Mouse (Mus musculus) stomach, embryonic 16.5 days (tissue): ENCODE results near the gene Golph3. TPM values are rescaled to one million over a fixed set of nuclear protein-coding genes. Genes with fewer than 3 reads are reported as not detected.

Experiments
- ATAC-seq: fragments of 200-750 bp; cut with Nextera tagmentation; 2 replicates; pipeline ENCODE4 v1.8.0; 2017; ENCODE audit warnings: moderate number of reproducible peaks, moderate TSS enrichment; ENCODE audit not compliant: insufficient read depth, low FRiP score
- H3K27ac ChIP-seq: fragments of 300-500 bp; sonication (generic); 2 replicates; pipeline ENCODE4 v1.5.1; 2014; ENCODE audit warnings: low read length
- H3K27me3 ChIP-seq: fragments of 300-500 bp; sonication (generic); 2 replicates; pipeline ENCODE4 v1.6.1; 2014; ENCODE audit warnings: low read length, control low read depth, mixed read lengths; ENCODE audit not compliant: control insufficient read depth, insufficient read depth
- H3K36me3 ChIP-seq: fragments of 300-500 bp; sonication (generic); 2 replicates; pipeline ENCODE4 v1.6.1; 2014; ENCODE audit warnings: low read length; ENCODE audit not compliant: control insufficient read depth, insufficient read depth
- H3K4me1 ChIP-seq: fragments of 300-500 bp; sonication (generic); 2 replicates; pipeline ENCODE4 v1.6.1; 2014; ENCODE audit warnings: low read length, control low read depth, mixed read lengths; ENCODE audit not compliant: control insufficient read depth, insufficient read depth
- H3K4me2 ChIP-seq: fragments of 300-500 bp; sonication (generic); 2 replicates; pipeline ENCODE4 v1.6.1; 2014; ENCODE audit warnings: low read depth, low read length, mixed read lengths
- H3K4me3 ChIP-seq: fragments of 300-500 bp; sonication (generic); replicated peaks from 2 replicates; pipeline ENCODE4 v1.5.1; 2014; ENCODE audit warnings: mild to moderate bottlenecking, low read length
- H3K9ac ChIP-seq: fragments of 300-500 bp; sonication (generic); 2 replicates; pipeline ENCODE4 v1.6.1; 2014; ENCODE audit warnings: low read length
- H3K9me3 ChIP-seq: fragments of 300-500 bp; sonication (generic); replicated peaks from 2 replicates; pipeline ENCODE4 v1.6.1; 2016; ENCODE audit warnings: low read length, control low read depth; ENCODE audit not compliant: control insufficient read depth
- WGBS: fragments of 180-500 bp; shearing (Covaris S2); extraction: QIAGEN DNeasy Blood & Tissue Kit; methylation state at CpG from one replicate; pipeline ENCODE4 v1.1.7; 2014; 5-methylcytosine and 5-hydroxymethylcytosine counted together
- polyA plus RNA-seq: library from polyadenylated mRNA; unstranded; fragments of >200 nt; fragmentation: Nextera tagmentation; extraction: Ambion mirVana; gene quantifications from 2 replicates; pipeline ENCODE4 v1.2.1, GENCODE M21; 2015

Gene Golph3
- polyA plus RNA-seq, 1 experiment from 2014 or later: 73.8 TPM

DNA sequence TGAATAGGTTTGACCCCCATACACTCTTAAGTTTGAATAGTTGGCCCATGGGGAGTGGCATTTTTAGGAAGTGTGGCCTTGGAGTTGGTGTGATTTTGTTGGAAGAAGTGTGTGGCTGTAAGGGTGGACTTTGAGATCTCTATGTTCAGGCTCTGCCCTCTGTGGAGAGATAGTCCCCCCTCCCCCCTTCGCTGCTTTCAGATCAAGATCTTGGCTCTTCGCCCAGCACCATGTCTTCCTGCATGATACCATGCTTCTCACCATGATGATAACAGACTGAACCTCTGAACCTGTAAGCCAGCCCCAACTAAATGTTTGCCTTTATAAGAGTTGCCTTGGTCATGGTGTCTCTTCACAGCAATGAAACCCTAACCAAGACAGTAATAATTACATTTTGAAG is 29.5 kb upstream of the Golph3 start:
- WGBS: 86% methylated on average over 2 of the region's 2 CpGs

GRCm38 (mm10) chr15:12296228-12296627 is 25.0 kb upstream of the Golph3 start:
- 61% methylated on average over 2 of the region's 2 CpGs for WGBS

More for the DNA sequence above, 29.5 kb upstream of the Golph3 start:
- Histone ChIP-seq H3K4me2 (no peak overlapping the region), H3K36me3 (no peaks in the 10 kb centered on the region), H3K27me3 (no peaks in the 10 kb centered on the region), H3K27ac (no peak overlapping the region), H3K9ac (no peak overlapping the region), H3K4me1 (no peaks in the 10 kb centered on the region), H3K9me3 (no peaks in the 10 kb centered on the region), H3K4me3 (no peak overlapping the region)
- ATAC-seq: no peak

GRCm38 (mm10) chr15:12298231-12298737 is 23.0 kb upstream of the Golph3 start:
- no peak overlapping the region for H3K4me2 ChIP-seq
- WGBS: 76% methylated on average over 7 of the region's 7 CpGs
- no peaks in the 10 kb centered on the region for H3K9me3 ChIP-seq
- no peak overlapping the region for H3K4me3 ChIP-seq
- no peaks in the 10 kb centered on the region for H3K36me3 ChIP-seq
- no peaks in the 10 kb centered on the region for H3K27me3 ChIP-seq
- H3K27ac ChIP-seq: no peak overlapping the region
- H3K4me1 ChIP-seq: no peaks in the 10 kb centered on the region
- ATAC-seq: no peak
- H3K9ac ChIP-seq: no peak overlapping the region

More at GRCm38 (mm10) chr15:12296228-12296627, 25.0 kb upstream of the Golph3 start:
- no peak overlapping the region for H3K27ac ChIP-seq
- H3K27me3 ChIP-seq: no peaks in the 10 kb centered on the region
- H3K4me1 ChIP-seq: no peaks in the 10 kb centered on the region
- no peak overlapping the region for H3K9ac ChIP-seq
- H3K9me3 ChIP-seq: no peaks in the 10 kb centered on the region
- H3K4me3 ChIP-seq: no peak overlapping the region
- no peak for ATAC-seq
- no peaks in the 10 kb centered on the region for H3K36me3 ChIP-seq
- H3K4me2 ChIP-seq: no peak overlapping the region

DNA sequence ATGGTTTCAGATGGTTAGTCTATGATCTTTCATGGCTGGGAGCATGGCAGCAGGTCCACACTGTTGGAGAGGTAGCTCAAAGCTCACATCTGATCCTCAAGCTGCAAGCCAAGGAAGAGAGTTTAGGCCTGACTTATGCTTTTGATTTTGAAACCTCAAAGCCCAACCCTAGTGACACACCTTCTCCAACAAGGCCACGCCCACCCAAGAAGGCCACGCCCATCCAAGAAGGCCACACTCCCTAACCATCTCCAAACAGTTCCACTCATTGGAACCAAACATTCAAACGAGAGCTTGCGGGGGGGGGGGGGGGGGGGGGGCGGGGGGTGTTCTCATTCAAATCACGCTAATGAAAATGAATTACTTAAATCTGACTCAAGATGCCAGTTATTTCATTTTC is 19.5 kb upstream of the Golph3 start:
- Histone ChIP-seq H3K4me3 (no peak overlapping the region), H3K4me2 (no peak overlapping the region), H3K27me3 (no peaks in the 10 kb centered on the region), H3K9ac (no peak overlapping the region), H3K27ac (no peak overlapping the region), H3K36me3 (no peaks in the 10 kb centered on the region), H3K9me3 (no peaks in the 10 kb centered on the region), H3K4me1 (peaks cover 5% of the 10 kb centered on the region)
- ATAC-seq: no peak
- 76% methylated on average over 5 of the region's 6 CpGs for WGBS

DNA sequence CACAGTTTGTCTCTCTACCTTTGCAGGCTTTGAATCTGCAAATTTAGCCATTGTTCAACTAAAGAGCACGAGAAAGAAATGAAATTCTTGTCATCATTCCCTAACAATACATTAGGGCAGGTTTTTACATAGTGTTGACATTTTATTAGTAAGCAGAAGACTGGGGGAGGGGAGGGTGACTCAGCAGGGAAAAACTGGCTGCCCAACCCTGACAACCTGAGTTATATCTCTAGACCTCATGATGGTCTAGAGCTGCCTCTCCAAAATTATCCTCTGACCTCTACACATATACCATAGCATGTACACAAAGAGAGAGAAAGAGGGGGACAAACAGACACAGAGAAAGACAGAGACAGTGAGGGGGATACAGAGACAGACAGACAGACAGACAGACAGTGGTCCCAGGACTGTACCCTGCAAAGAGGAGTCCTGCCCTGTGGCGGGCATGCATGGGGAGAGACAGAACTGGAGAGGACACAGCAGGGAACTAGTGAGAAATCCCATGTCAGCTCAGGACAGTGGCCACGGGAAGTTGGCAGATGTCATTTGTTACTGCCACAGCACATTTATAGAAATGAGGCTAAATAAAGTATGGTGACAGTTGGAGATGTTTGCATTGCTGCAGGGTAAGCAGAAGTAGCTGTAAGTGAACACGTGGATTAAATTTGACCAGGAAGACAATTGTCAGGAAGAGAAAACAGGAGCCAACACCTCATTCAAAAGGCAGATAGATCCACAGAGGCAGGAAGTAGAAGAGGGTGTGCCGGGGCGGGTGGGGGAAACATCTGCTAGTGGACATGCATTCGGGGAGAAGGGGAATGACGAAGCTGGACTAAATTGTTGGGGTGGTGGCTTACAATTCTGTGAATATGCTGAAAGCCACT is 14.8 kb upstream of the Golph3 start:
- no peaks in the 10 kb centered on the region for H3K27me3 ChIP-seq
- no peaks in the 10 kb centered on the region for H3K36me3 ChIP-seq
- peaks cover 5% of the 10 kb centered on the region for H3K4me1 ChIP-seq
- peak overlapping the region; percentile 15; the same call in 1 of the 2 replicates for H3K4me2 ChIP-seq
- 45% methylated on average over 8 of the region's 8 CpGs for WGBS
- 0 out of 2 replicates have a peak, but pooled peaks have one; percentile 3 for ATAC-seq
- H3K9ac ChIP-seq: no peak overlapping the region
- H3K27ac ChIP-seq: peak overlapping the region; percentile 19; the same call in 1 of the 2 replicates
- no peak overlapping the region for H3K4me3 ChIP-seq
- H3K9me3 ChIP-seq: no peaks in the 10 kb centered on the region

DNA sequence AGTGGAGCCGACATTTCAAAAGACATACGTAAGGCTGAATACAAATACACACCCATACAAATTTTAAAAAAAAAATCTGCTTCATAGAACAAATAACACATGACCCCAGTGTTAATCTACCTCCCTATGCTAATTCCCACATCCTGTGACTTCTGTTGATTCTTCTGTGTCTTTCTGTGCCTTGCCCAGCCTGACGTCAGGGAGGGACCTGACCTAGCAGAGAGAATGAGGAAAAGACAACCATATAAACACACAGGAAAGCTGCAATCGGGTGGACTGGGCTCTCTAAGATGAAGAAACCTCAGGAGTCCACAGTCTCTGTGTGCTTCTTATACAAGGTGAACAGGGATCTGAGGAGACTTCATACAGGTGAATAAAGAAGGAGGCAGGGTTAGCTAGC is 14.1 kb upstream of the Golph3 start:
- peak; percentile 76; the same call in 1 of the 2 replicates for ATAC-seq
- H3K9me3 ChIP-seq: no peaks in the 10 kb centered on the region
- peaks cover 5% of the 10 kb centered on the region for H3K4me1 ChIP-seq
- H3K27me3 ChIP-seq: no peaks in the 10 kb centered on the region
- peak overlapping the region; percentile 58; the same call in 1 of the 2 replicates for H3K27ac ChIP-seq
- no peaks in the 10 kb centered on the region for H3K36me3 ChIP-seq
- WGBS: 40% methylated on average over 4 of the region's 4 CpGs
- peak overlapping the region; percentile 15; the same call in 1 of the 2 replicates for H3K4me2 ChIP-seq
- no peak overlapping the region for H3K9ac ChIP-seq
- H3K4me3 ChIP-seq: no peak overlapping the region

DNA sequence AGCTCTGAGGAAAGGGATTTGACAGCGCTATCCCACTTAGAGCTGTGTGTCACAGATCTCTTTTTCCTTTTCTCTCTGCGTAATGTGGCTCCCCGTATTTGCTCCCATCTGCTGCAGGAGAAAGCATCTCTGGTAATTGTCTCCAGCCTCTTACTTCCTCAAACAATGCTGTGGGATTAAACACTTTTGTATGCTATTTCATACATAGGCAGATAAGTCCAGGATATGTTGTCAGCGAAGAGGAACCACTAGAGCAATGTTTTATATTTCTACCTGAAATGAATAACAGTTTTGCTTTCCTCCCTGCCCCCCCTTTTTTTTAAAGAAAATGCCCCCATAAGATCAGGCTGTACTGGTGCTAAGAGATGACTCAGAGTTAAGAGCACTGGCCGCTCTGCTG is 12.7 kb upstream of the Golph3 start:
- H3K27me3 ChIP-seq: no peaks in the 10 kb centered on the region
- H3K9ac ChIP-seq: no peak overlapping the region
- H3K27ac ChIP-seq: no peak overlapping the region
- H3K4me2 ChIP-seq: no peak overlapping the region
- peaks cover 5% of the 10 kb centered on the region for H3K4me1 ChIP-seq
- WGBS: 88% methylated on average over 5 of the region's 5 CpGs
- H3K4me3 ChIP-seq: no peak overlapping the region
- no peaks in the 10 kb centered on the region for H3K36me3 ChIP-seq
- no peak for ATAC-seq
- no peaks in the 10 kb centered on the region for H3K9me3 ChIP-seq

GRCm38 (mm10) chr15:12310676-12311075 is 10.6 kb upstream of the Golph3 start:
- no peaks in the 10 kb centered on the region for H3K9me3 ChIP-seq
- peaks cover 5% of the 10 kb centered on the region for H3K4me1 ChIP-seq
- no peaks in the 10 kb centered on the region for H3K27me3 ChIP-seq
- H3K4me2 ChIP-seq: no peak overlapping the region
- no peak overlapping the region for H3K27ac ChIP-seq
- H3K4me3 ChIP-seq: no peak overlapping the region
- 74% methylated on average over 4 of the region's 4 CpGs for WGBS
- no peak overlapping the region for H3K9ac ChIP-seq
- H3K36me3 ChIP-seq: no peaks in the 10 kb centered on the region
- ATAC-seq: no peak

- Histone ChIP-seq H3K4me2 (no peak overlapping the region), H3K36me3 (no peaks in the 10 kb centered on the region), H3K27ac (no peak overlapping the region), H3K4me3 (no peak overlapping the region), H3K27me3 (no peaks in the 10 kb centered on the region), H3K9ac (no peak overlapping the region), H3K9me3 (no peaks in the 10 kb centered on the region), H3K4me1 (peaks cover 1% of the 10 kb centered on the region)
- ATAC-seq: no peak
- WGBS: 85% methylated on average over 7 of the region's 7 CpGs
Observed at GRCm38 (mm10) chr15:12311465-12311864, 9.8 kb upstream of the Golph3 start.
